Mouse (Mus musculus): ENCODE measurements at regions not wholly inside any gene's neighbourhood (a gene's known extent, or its start where the extent isn't known, plus 50 kb on each side); places are given as distances from the start of the nearest gene placed in this dataset.

DNA sequence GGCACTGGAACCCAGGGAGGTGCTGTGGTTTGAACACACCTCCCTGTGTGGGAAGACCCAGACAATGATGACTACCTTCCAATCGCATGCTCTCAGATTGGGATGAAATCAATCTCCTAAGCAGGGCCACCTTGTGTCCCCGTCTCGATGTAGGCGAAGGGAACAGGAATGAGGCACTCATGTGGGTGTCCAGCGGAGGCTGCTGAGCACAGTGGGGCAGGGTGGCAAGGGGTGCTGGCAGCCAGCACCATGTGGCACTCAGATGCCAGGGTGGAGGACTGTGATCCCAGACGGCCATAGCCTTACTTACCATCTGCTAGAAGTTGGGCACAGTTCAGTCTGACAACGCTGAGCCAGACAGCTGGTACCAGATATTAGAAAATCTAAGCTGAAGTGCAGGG is 137.2 kb upstream of the Sox11 start:
- TF ChIP-seq CTCF (IDR thresholded peaks at IDR 0.05; ENCODE audit: low read depth, low read length) (no peak), POLR2A (IDR thresholded peaks at IDR 0.05; ENCODE audit: borderline replicate concordance, low read depth, low read length) (no peak)

Measured in bone marrow macrophage, adult 2 months (primary cell).